Mouse (Mus musculus): ENCODE measurements around the gene Rec114. TPM values are rescaled to one million over a fixed set of nuclear protein-coding genes. Genes with fewer than 3 reads are reported as not detected.

Rec114 gene
- polyA plus RNA-seq, 1 experiment = 6.1 TPM

GRCm38 (mm10) chr9:58669071-58669470, 74.7 kb downstream of the Rec114 start:
- Histone ChIP-seq H3K4me3 (ENCODE audit: low read depth, low read length) (no peak overlapping the region), H3K4me1 (ENCODE audit: control insufficient read depth, insufficient read depth, low read length) (peaks cover 2% of the 10 kb centered on the region), H3K9ac (ENCODE audit: low read depth, poor library complexity, severe bottlenecking) (no peak overlapping the region), H3K9me3 (replicated peaks; ENCODE audit: control insufficient read depth, insufficient read depth, low read length, poor library complexity, severe bottlenecking) (no peaks in the 10 kb centered on the region), H3K36me3 (ENCODE audit: control insufficient read depth, insufficient read depth, low read length, poor library complexity, severe bottlenecking) (no peaks in the 10 kb centered on the region), H3K27ac (ENCODE audit: insufficient read depth, low read length) (no peak overlapping the region), H3K27me3 (ENCODE audit: control insufficient read depth, insufficient read depth, low read length, poor library complexity, severe bottlenecking) (no peaks in the 10 kb centered on the region)
- TF ChIP-seq POLR2A (IDR thresholded peaks at IDR 0.05; ENCODE audit: insufficient read depth, low read length) (no peak), CTCF (IDR thresholded peaks at IDR 0.05; ENCODE audit: low read depth, low read length) (no peak), EP300 (IDR thresholded peaks at IDR 0.05; ENCODE audit: insufficient read depth, low read depth, low read length) (no peak)

GRCm38 (mm10) chr9:58668171-58668570, 75.6 kb downstream of the Rec114 start:
- Histone ChIP-seq H3K27me3 (ENCODE audit: control insufficient read depth, insufficient read depth, low read length, poor library complexity, severe bottlenecking) (no peaks in the 10 kb centered on the region), H3K4me1 (ENCODE audit: control insufficient read depth, insufficient read depth, low read length) (peaks cover 2% of the 10 kb centered on the region), H3K9me3 (replicated peaks; ENCODE audit: control insufficient read depth, insufficient read depth, low read length, poor library complexity, severe bottlenecking) (no peaks in the 10 kb centered on the region), H3K9ac (ENCODE audit: low read depth, poor library complexity, severe bottlenecking) (no peak overlapping the region), H3K27ac (ENCODE audit: insufficient read depth, low read length) (no peak overlapping the region), H3K36me3 (ENCODE audit: control insufficient read depth, insufficient read depth, low read length, poor library complexity, severe bottlenecking) (no peaks in the 10 kb centered on the region), H3K4me3 (ENCODE audit: low read depth, low read length) (no peak overlapping the region)
- TF ChIP-seq POLR2A (IDR thresholded peaks at IDR 0.05; ENCODE audit: insufficient read depth, low read length) = no peak
- TF ChIP-seq EP300 (IDR thresholded peaks at IDR 0.05; ENCODE audit: insufficient read depth, low read depth, low read length) = no peak
- no peak for TF ChIP-seq CTCF (IDR thresholded peaks at IDR 0.05; ENCODE audit: low read depth, low read length)

GRCm38 (mm10) chr9:58667244-58667643, 76.5 kb downstream of the Rec114 start:
- Histone ChIP-seq H3K27me3 (ENCODE audit: control insufficient read depth, insufficient read depth, low read length, poor library complexity, severe bottlenecking) (no peaks in the 10 kb centered on the region), H3K9me3 (replicated peaks; ENCODE audit: control insufficient read depth, insufficient read depth, low read length, poor library complexity, severe bottlenecking) (no peaks in the 10 kb centered on the region), H3K27ac (ENCODE audit: insufficient read depth, low read length) (no peak overlapping the region), H3K4me3 (ENCODE audit: low read depth, low read length) (no peak overlapping the region), H3K36me3 (ENCODE audit: control insufficient read depth, insufficient read depth, low read length, poor library complexity, severe bottlenecking) (no peaks in the 10 kb centered on the region), H3K9ac (ENCODE audit: low read depth, poor library complexity, severe bottlenecking) (no peak overlapping the region), H3K4me1 (ENCODE audit: control insufficient read depth, insufficient read depth, low read length) (peaks cover 2% of the 10 kb centered on the region)
- no peak for TF ChIP-seq POLR2A (IDR thresholded peaks at IDR 0.05; ENCODE audit: insufficient read depth, low read length)

- Histone ChIP-seq H3K9ac (ENCODE audit: low read depth, poor library complexity, severe bottlenecking) (no peak overlapping the region), H3K9me3 (replicated peaks; ENCODE audit: control insufficient read depth, insufficient read depth, low read length, poor library complexity, severe bottlenecking) (no peaks in the 10 kb centered on the region), H3K27ac (ENCODE audit: insufficient read depth, low read length) (no peak overlapping the region), H3K27me3 (ENCODE audit: control insufficient read depth, insufficient read depth, low read length, poor library complexity, severe bottlenecking) (no peaks in the 10 kb centered on the region), H3K36me3 (ENCODE audit: control insufficient read depth, insufficient read depth, low read length, poor library complexity, severe bottlenecking) (no peaks in the 10 kb centered on the region), H3K4me1 (ENCODE audit: control insufficient read depth, insufficient read depth, low read length) (peaks cover 2% of the 10 kb centered on the region), H3K4me3 (ENCODE audit: low read depth, low read length) (no peak overlapping the region)
- TF ChIP-seq POLR2A (IDR thresholded peaks at IDR 0.05; ENCODE audit: insufficient read depth, low read length) = no peak
- TF ChIP-seq EP300 (IDR thresholded peaks at IDR 0.05; ENCODE audit: insufficient read depth, low read depth, low read length) = no peak
- TF ChIP-seq CTCF (IDR thresholded peaks at IDR 0.05; ENCODE audit: low read depth, low read length) = no peak
Observed at GRCm38 (mm10) chr9:58666191-58666590, 77.6 kb downstream of the Rec114 start.

GRCm38 (mm10) chr9:58665492-58665891, 78.3 kb downstream of the Rec114 start:
- Histone ChIP-seq H3K36me3 (ENCODE audit: control insufficient read depth, insufficient read depth, low read length, poor library complexity, severe bottlenecking) (no peaks in the 10 kb centered on the region), H3K4me1 (ENCODE audit: control insufficient read depth, insufficient read depth, low read length) (peaks cover 2% of the 10 kb centered on the region), H3K9me3 (replicated peaks; ENCODE audit: control insufficient read depth, insufficient read depth, low read length, poor library complexity, severe bottlenecking) (no peaks in the 10 kb centered on the region), H3K9ac (ENCODE audit: low read depth, poor library complexity, severe bottlenecking) (no peak overlapping the region), H3K27me3 (ENCODE audit: control insufficient read depth, insufficient read depth, low read length, poor library complexity, severe bottlenecking) (no peaks in the 10 kb centered on the region), H3K4me3 (ENCODE audit: low read depth, low read length) (no peak overlapping the region), H3K27ac (ENCODE audit: insufficient read depth, low read length) (no peak overlapping the region)
- TF ChIP-seq CTCF (IDR thresholded peaks at IDR 0.05; ENCODE audit: low read depth, low read length) = no peak
- no peak for TF ChIP-seq POLR2A (IDR thresholded peaks at IDR 0.05; ENCODE audit: insufficient read depth, low read length)
- no peak for TF ChIP-seq EP300 (IDR thresholded peaks at IDR 0.05; ENCODE audit: insufficient read depth, low read depth, low read length)

GRCm38 (mm10) chr9:58662791-58663190, 81.0 kb downstream of the Rec114 start:
- H3K36me3 ChIP-seq (ENCODE audit: control insufficient read depth, insufficient read depth, low read length, poor library complexity, severe bottlenecking) = no peaks in the 10 kb centered on the region
- no peak overlapping the region for H3K9ac ChIP-seq (ENCODE audit: low read depth, poor library complexity, severe bottlenecking)
- no peaks in the 10 kb centered on the region for H3K27me3 ChIP-seq (ENCODE audit: control insufficient read depth, insufficient read depth, low read length, poor library complexity, severe bottlenecking)
- TF ChIP-seq EP300 (IDR thresholded peaks at IDR 0.05; ENCODE audit: insufficient read depth, low read depth, low read length) (no peak), CTCF (IDR thresholded peaks at IDR 0.05; ENCODE audit: low read depth, low read length) (no peak), POLR2A (IDR thresholded peaks at IDR 0.05; ENCODE audit: insufficient read depth, low read length) (no peak)
- no peak overlapping the region for H3K4me3 ChIP-seq (ENCODE audit: low read depth, low read length)
- no peak overlapping the region for H3K27ac ChIP-seq (ENCODE audit: insufficient read depth, low read length)
- H3K9me3 ChIP-seq (replicated peaks; ENCODE audit: control insufficient read depth, insufficient read depth, low read length, poor library complexity, severe bottlenecking) = no peaks in the 10 kb centered on the region
- H3K4me1 ChIP-seq (ENCODE audit: control insufficient read depth, insufficient read depth, low read length) = peaks cover 2% of the 10 kb centered on the region

Measured in ES-Bruce4 (cell line).